Mouse (Mus musculus) T-helper 1 cell (primary cell): ENCODE data around the gene Ptdss2.

Experiments
- in situ Hi-C: fragments of 300-600 bp; cut with MboI, MseI; formaldehyde crosslinking; loops from one replicate; pipeline ENCODE4 v1.15.1; 2025; ENCODE audit warnings: high pct_unique_total_duplicates

Ptdss2 gene

DNA sequence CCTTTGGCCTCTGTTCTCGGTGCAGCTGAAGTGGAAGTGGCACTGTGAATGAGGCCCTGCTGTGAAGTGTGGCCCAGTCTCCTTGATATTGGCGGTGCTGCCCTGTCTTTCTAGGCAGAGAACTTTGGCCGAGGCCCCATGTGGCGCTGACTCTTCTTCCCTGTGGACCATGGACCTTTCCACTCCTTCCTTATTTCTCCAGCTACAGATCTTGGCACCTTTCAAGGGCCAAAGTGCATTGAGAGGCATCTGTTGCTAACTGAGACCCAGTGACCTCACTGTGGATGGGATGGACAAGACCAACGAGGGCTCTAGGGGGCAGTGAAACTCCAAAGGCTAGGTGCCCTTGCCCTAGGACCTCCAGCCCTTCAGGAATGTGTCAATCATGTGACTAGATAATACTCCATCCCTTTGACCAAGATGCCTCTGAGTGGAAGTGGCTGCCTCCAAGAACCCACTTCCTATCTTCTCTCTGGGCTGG, 1.1 kb upstream of the Ptdss2 start:
- in situ Hi-C loops: no loop called here

DNA sequence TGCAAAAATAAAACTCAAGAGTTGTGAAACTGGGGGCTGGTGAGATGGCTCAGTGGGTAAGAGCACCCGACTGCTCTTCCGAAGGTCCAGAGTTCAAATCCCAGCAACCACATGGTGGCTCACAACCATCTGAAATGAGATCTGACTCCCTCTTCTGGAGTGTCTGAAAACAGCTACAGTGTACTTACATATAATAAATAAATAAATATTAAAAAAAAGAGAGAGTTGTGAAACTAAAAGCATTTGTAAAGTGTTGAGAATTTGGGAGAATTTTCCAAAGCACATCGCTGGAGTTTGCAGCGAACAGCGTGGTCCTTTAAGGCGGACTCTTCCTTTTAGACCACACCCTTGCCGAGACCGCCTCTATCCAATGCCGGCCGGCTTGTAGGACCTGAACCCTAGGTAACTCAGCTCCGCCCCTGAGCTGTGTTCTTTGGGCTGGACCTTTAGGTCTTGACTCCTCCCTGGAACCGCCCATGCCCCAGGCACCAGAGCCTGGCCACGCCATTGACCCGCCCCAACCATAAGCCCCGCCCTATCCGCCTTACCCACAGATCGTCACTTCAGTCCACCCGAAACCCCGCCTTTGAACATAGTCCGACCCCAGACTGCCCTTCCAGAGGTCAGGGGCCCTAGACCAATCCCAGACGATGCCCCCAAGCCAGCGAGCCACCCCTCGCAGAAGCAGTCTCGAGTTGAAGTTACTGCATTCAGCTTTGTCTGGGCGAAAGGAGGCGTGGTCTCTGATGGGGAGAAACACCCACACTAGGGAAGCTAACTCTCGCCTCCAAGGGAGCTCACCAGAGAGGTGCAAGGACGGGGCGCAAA, 721 bp downstream of the Ptdss2 start:
- in situ Hi-C loops: no loop called here

DNA sequence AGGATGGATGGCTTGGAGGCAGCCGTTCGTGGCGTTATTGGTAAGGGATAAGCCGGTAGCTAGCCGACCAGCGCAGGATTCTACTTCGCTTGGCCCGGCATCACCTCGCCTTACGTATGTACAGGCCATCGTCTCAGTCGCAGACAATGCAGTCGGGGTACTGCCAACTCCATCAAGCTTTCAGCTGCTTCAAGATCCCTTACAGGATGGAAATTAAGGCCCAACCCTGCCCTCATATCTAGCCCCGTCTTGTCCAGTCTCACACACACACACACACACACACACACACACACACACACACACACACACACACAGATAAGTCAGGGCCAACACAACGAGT, 1.3 kb downstream of the Ptdss2 start:
- in situ Hi-C loops: no loop called here

DNA sequence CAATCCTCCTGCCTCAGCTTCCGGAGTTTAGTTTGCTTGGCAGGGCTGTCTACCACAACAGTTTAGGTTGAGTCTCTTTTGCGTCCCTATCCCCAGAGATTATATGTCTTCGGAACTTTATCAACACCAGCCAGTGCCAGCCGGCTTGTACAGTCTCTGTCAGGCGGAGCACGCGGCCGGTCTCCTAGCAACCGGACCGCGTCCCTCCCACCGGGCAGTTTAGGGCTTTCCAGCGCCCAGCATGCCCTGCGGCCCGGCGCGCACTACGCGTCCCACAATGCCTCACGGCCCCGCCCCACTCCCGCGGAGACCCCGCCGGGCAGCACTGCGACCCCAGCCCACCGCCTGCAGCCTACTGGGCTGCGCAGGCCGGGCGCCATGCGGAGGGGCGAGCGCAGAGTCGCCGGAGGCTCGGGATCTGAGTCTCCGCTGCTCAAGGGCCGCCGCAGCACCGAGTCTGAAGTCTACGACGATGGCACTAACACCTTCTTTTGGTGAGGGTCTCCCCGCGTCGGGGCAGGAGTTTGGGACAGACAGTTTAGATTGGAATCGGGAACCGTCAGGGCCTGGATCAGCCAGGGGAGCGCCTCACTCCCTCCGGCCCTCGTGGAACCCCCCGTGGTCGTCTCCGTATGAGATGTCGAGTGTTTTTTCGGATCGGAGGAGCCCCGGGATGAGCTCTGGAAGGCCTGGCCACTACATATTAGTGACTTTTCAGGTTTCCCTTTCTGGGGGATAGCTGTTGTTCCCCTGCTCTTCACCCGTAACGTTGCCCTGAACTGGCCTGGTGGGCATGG, 9.0 kb downstream of the Ptdss2 start:
- in situ Hi-C loops: loop anchor here (5.0 to 10.0 kb wide), 2 partner anchors 36 to 624 kb away; no protein-coding TSS in a partner anchor

DNA sequence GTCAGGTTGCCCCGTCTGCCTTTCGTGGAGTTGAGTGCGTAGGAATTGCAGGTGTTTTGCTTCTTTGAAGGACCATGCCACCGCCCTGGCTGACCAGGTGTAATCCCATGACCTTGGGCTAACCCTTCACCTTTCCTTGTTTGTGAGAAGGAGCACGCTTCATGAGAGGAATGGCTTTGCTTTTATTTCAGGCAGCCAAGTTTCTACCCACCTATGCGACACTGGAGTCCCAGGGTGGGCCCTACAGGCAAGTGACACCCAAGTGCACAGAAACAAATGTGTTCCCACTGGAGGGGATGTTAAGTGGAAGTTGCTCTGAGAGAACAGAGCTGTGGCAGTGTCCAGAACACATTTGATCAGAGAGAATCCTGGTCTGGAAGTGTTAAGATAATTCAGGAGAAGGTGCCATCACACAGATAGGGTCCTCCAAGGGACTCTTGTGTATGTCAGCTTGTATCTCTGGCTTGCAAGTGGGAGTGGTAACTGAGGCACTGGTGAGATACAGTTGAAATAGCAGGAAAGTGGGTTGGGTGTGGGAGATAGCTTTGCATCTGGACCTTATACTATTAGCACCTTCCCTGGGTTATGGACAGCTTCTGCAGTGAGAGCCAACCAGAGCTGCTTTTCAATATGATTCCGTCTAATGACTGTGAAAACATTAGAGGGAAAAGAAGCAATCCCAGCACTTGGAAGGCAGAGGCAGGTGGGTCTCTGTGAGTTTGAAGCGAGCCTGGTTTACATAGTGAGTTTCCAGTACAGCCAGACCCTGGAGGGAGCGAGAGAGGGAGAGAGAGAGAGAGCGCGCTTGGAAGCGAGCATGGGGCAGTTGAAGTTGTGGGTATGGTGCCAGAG, 9.9 kb downstream of the Ptdss2 start:
- in situ Hi-C loops: loop anchor here (5.0 to 10.0 kb wide), 2 partner anchors 35 to 623 kb away; no protein-coding TSS in a partner anchor

DNA sequence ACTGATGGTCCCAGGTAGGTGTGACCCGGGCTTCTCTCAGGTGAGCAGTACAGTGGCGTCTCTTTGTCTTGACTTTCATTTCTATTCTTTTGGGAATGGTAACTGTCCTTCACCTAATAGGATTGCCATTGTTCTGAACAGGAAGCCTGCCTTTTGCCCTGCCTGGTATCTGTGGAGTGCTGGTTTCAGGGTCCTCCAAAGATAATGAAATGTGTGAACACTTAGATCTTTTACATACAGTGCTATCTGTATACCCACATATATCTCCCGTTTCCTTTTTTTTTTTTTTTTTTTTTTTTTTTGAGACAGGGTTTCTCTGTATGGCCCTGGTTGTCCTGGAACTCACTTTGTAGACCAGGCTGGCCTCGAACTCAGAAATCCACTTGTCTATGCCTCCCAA, 19.1 kb downstream of the Ptdss2 start:
- in situ Hi-C loops: no loop called here

DNA sequence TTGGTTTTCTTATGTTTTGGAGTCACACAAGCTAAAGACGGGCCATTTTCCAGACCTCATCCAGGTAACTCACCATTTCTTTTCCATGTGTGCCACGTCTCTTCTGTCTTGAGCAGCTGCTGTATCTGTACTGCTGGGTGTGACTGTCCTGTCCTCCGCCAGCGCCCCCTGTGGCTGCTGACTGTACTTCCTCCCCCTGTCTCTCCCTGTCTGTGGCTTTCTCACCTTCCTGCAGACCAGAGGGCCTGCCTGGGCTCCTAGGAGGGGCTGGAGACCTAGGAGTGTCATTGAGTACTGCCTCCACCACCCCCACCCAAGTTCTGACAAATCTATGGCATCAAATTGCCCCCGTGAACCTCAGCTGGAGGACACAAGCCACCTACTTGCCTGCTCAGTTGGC, 20.9 kb downstream of the Ptdss2 start:
- in situ Hi-C loops: no loop called here

DNA sequence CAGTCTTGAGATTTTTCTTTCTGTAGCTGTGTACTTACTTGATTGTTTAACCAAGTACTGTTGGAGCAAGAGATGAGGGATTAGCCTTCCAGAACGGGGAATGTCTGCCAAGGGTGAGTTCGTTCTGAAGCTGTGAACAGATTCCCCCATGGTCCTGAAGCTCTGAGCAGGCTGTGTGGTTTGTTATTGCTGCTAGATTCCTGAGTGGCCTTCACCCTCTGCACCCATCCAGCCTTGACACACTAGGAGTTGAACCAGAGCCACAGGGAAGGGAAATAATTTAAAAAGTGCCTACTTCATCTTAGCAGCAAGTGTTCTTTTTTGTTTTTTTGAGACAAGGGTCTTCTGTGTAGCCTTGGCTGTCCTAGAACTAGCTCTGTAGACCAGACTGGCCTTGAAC, 21.7 kb downstream of the Ptdss2 start:
- in situ Hi-C loops: no loop called here

DNA sequence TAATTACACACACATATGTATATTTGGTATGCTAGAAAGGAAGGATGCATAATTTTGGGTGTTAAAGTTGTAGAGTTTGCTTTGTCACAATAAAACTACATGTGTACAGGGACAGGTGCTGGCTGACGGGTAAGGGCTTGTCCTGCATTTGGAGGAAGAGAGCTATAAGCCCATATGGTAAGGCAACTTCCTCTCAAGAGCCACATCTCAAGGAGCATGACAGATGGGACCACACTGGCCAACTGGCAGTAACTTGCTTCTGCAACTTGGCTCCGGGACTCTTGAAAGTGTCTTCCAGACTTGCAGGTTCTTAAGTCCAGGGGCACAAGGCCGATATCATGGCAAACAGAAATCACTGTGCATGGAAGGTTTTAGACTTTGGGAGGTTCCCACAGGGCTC, 22.5 kb downstream of the Ptdss2 start:
- in situ Hi-C loops: no loop called here

DNA sequence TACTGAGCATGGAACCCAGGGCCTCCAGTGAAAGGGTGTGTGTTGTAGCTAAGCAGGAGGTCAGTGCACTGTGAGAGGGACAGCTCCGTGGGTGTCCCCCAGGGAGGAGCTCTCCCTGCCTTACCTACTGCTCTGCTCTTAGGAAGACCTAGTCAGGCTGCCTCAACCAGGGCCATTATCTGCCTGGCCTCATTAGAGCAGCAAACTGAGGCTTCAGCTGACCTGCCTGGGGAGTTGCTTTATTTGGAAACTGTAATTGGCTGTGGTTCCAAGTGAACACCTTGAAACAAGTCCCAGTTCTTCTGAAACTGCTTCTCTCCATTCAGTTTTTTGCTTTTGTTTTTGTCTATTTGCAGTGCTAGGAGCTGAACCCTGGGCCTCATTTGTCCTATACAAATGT, 23.2 kb downstream of the Ptdss2 start:
- in situ Hi-C loops: no loop called here

DNA sequence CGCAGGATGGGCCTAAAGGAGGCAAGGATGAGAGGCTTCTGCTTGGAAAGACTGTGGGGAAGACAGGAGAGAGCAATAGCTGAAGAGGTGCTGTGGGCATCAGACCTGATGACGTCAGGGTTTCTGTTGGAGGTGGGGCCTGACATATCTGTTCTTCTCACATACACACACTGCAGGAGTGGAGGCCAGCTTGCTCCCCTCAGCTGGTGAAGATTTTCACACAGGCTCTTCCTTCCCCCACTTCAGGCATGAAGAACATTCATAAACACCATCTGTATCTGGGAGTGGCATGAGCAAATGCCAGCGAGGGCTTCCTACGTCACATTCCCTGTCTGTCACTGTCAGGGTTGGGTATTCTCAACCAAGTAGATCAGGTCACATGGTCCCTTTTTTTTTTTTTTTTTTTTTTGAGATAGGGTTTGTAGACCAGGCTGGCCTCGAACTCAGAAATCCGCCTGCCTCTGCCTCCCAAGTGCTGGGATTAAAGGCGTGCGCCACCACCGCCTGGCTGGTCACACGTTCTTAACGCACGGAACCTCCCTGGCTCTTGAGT, 23.9 kb downstream of the Ptdss2 start:
- in situ Hi-C loops: no loop called here

DNA sequence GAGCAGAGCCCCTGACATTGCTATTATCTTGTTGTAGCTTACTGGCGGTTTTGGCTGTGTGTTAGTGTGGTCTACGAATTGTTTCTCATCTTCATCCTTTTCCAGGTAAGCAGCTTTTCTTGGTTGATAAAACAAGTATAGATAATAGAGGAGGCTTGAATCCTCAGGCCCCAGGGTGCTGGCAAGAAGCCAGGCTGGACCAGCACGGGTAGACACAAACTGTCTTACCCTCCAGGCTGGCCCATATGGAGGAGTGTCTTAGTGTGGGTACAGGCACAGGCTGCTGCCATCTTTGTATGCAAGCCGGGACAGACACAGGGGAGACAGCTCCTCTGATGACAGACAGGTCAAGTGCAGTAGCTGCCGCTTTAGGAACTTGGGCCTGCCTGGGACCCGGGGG, 24.9 kb downstream of the Ptdss2 start:
- in situ Hi-C loops: no loop called here

GRCm38 (mm10) chr7:141148639-141149038, 26.5 kb downstream of the Ptdss2 start:
- in situ Hi-C loops: no loop called here

DNA sequence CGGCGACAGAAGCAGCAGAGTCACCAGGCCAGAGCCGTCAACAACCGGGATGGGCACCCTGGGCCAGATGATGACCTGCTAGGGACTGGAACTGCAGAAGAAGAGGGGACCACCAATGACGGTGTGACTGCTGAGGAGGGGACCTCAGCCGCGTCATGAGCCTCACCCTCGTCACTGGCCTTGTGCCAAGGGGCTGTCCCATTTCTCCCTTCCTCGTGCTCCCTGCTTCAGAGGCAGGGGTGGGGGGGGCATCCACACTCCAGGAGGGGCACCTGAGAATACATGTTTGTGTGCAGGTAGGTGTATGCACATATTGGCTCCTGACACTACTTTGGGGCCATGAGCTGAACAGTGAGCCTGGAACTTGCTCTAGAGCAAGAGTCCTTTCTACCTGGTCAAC, 33.2 kb downstream of the Ptdss2 start:
- in situ Hi-C loops: no loop called here

GRCm38 (mm10) chr7:141164397-141164796, 42.2 kb downstream of the Ptdss2 start:
- in situ Hi-C loops: no loop called here

DNA sequence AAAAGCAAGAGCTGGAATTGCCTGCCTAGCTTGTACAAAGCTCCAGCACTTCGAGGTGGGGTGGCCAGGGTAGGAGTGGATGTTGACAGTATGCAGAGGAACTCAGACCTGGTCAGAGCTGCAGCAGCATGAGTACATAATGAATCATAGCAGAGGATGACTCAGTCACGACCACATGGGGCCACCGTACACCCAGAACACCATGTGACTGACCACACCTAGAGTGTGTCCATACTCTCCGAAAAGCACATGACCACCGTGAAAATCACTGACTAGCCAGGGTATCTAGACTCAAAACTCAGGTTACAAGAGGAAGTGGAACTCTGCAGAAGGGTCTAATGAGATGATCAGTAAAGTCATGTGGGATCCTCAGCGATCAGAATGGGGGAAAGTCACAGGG, 42.7 kb downstream of the Ptdss2 start:
- in situ Hi-C loops: loop anchor here (5.0 kb wide), 1 partner anchor 33 kb away; no protein-coding TSS in a partner anchor

GRCm38 (mm10) chr7:141167901-141168517, 45.8 kb downstream of the Ptdss2 start:
- in situ Hi-C loops: loop anchor here (5.0 kb wide), 1 partner anchor 36 kb away; no protein-coding TSS in a partner anchor

DNA sequence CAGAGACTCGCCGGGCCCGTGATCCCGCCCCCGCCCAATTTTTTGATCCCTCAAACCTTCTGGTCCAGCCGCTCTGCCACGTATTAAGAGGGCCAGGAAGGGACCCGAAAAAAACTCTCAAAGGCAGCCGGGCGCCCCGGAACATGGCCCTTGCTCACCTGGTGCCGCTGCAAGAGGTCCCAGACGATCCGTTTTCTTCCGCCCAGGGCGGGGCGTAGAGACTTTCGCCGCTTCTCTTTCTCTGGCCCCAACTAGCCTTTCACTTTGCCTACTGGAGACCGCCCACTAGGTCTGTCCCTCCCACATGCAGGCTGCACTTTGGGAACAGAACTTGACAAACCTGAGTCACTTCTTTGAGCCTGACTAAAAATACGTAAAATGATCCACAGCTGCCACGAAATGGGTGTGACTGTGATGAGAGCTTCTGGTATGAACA, 46.4 kb downstream of the Ptdss2 start:
- in situ Hi-C loops: loop anchor here (5.0 kb wide), 1 partner anchor 36 kb away; no protein-coding TSS in a partner anchor

GRCm38 (mm10) chr7:141169300-141169699, 47.1 kb downstream of the Ptdss2 start:
- in situ Hi-C loops: loop anchor here (5.0 kb wide), 1 partner anchor 37 kb away; no protein-coding TSS in a partner anchor

DNA sequence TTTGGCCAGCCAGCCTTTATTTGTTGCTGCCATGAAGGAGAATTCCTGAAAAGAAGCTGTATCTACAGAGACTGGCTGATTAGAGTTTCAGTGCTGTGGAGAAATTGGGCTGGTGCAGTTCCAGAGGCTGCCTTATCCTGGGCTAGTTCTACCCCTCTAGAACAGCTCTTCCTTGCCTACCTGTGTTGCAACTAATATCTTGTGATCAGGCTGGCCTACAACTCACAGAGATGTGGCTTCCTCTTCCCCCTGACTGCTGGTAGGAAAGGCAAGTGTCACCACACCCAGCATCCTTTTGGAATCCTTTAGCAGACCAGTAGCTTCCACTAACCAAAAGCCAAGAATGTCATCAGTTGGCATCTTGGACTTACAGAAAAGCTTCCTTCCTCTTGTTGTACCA, 47.7 kb downstream of the Ptdss2 start:
- in situ Hi-C loops: loop anchor here (5.0 to 10.0 kb wide), 2 partner anchors 38 to 75 kb away; no protein-coding TSS in a partner anchor
